Mouse (Mus musculus): ENCODE results near the gene Mymx.

DNA sequence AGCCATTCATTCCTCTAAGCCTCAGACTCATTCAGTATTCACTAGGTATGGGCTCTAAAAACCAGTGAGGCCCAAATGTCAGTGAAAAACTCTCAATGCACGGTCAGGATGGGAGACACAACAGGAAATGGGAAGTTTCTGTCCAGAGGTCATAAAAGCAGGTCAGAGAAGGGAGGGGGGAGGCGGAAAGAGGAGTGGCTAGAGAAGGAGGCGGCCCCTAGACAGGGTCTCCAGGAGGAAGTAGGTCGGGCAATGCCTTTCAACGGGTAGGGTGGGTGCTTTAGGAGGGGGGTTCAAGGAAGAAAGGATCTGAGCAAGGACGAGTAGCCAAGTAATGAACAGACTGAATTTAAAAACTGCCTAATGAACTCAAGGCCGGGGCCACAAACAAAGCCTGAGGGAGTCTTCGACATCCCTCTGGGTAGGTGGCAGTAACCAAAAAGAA, 17.1 kb upstream of the Mymx start:
- TF ChIP-seq CTCF (IDR thresholded peaks at IDR 0.05; ENCODE audit: borderline replicate concordance, insufficient read depth, low read length) (no peak), POLR2A (IDR thresholded peaks at IDR 0.05; ENCODE audit: low read depth, low read length) (no peak)
